Mouse (Mus musculus) right cerebral cortex, postnatal 14 days (tissue): ENCODE results near the gene Tubb4a.
"Not testable (repeated sequence)": the region's sequence is repeated elsewhere in the genome, so short reads cannot be mapped to it uniquely, and the experiment has no call there.

Experiments
- DNase-seq: peaks from one replicate; pipeline ENCODE4 v3.0.0; 2022

Gene Tubb4a

DNA sequence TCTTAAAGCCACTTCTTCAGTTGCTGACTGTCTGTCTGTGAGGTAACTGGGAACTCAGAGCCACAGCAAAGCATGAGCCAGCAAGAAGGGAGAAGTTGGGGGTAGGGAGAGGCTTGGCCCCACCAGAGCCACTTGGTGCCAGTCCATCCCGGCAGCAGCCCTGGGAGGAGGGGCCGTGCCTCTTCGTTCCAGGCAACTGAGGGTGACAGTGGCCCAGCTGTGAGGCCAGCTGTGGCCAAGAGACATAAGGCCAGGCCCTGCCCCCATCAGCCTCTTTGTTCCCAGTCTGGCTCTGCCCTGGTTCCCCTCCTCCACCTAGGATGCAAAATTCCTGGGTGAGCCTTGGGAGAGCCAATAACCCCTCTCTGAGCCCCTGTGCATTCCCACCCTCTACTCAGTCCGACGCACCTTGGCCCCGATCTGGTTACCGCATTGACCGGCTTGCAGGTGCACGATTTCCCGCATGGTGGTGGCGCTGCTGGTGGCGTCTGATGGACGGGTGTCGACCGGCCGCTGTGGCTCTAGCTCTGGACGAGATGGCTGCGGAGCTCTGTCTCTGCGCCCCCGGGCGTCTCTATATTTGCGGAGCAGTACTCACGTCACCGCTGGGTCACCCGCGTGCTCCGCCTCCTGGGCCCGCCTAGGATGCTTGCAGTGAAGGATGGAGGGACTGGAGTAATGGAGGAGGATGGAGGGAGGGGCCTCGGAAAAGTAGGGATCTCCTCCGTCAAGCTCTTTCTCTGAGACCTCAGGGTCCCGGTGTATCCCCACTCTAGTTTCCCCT is at the start of gene Tubb4a:
Gene Tubb4a (minus strand): TSS at position 734 of the 784 bp plus-strand sequence.
- peak; percentile 84 for DNase-seq

- DNase-seq = no peak
Observed at GRCm38 (mm10) chr17:57135635-57136034, 48.1 kb upstream of the Tubb4a start.

GRCm38 (mm10) chr17:57134693-57135092 is 47.1 kb upstream of the Tubb4a start:
- DNase-seq = no peak

DNA sequence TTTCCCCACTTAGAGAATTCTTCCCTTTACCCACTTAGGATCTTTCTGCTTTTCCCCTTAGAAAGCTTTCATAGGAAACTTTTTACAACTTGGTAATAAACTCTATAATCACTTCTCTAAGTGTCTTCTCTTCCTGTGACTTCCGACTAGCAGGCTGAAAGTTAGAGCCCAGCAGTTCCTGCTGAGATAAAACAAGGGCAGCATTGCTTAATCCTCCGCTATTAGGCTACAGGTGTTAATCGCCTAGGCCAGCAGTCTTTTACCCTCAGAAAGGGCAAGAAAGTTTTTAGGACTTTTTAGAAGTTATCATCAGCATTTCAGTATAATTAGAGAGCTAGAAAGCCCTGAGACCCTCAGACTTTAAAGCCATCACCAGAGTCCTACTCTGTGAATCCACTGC is 46.4 kb upstream of the Tubb4a start:
- DNase-seq = not testable (repeated sequence)

- no peak for DNase-seq
Observed at GRCm38 (mm10) chr17:57131793-57132192, 44.2 kb upstream of the Tubb4a start.

DNA sequence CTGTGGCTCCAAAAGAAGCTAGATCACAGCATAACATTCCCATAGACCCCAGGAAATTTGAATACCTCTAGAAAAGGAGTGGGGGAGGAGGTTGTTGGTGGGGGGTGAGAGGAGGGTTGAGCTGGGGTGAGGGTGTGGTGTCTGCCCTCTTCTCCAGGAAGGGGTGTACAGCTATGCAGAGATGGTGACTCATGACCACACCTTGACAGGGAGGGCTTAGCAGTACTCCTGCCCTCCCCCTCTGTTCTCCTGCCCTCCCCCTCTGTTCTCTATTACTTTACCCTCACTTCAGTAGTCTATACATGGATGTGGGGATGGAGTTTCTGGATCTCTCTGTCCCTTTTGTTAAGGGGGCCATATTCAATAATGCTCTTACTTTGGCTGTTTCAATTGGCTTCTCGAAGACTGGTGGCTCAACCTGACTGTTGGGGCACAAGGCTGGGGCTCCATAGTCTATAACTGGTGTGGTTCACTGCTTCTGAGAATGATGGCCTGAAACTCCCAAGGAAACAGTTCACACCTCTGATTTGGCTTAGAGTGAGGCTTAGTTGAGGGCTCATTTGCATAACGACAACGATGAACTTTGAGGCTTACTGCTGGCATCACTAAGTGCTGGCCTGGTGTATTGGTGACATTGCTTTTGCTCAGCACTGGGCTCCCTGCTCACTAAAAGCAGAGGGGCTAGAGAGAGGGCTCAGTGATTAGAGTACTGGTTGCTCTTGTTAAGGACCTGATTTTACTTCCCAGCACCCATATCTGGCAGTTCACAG is 38.5 kb upstream of the Tubb4a start:
- no peak for DNase-seq

- DNase-seq = no peak
Observed at GRCm38 (mm10) chr17:57124792-57125191, 37.2 kb upstream of the Tubb4a start.

DNA sequence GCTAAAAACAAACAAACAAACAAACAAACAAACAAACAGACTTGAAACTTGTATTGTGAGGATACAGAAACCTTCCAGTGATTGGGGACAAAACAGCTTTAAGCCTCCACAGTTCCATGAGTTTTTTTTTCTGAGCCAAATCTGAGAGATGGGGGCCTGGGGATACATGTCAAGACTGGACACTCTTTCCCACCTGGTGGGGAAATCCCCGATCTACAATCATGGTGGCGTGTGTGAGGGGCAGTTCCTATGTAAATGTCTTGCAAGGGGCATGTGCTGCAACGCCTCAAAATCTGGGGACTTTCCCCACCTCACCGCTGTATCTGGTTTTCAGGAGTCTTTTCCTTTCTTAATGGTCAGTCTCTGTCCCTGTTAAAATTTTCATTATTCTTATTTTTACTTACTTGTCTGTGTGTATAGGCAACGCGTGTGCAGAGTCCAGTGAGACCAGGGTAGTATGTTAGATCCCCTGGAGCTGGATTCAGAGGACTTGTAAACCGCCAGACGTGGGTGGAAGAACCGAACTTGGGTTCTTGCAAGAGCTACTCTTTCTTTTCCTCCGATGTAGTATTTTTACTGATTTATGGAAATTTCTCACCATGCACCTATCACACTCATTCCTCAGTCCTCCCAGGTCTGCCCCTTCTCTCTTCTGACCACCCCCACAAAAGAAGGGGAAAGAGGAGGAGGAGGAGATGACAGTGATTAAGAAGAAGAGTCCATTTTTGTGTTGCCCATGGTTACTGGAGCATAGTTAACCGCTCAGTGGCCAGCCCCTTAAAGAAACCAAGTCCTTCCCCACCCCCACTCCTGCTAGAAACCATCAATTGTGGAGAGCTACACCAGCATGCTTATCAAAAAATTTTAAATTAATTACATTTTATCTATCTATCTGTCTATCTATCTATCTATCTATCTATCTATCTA is 35.9 kb upstream of the Tubb4a start:
- DNase-seq = no peak

- DNase-seq = no peak
Observed at GRCm38 (mm10) chr17:57121856-57122255, 34.3 kb upstream of the Tubb4a start.

DNA sequence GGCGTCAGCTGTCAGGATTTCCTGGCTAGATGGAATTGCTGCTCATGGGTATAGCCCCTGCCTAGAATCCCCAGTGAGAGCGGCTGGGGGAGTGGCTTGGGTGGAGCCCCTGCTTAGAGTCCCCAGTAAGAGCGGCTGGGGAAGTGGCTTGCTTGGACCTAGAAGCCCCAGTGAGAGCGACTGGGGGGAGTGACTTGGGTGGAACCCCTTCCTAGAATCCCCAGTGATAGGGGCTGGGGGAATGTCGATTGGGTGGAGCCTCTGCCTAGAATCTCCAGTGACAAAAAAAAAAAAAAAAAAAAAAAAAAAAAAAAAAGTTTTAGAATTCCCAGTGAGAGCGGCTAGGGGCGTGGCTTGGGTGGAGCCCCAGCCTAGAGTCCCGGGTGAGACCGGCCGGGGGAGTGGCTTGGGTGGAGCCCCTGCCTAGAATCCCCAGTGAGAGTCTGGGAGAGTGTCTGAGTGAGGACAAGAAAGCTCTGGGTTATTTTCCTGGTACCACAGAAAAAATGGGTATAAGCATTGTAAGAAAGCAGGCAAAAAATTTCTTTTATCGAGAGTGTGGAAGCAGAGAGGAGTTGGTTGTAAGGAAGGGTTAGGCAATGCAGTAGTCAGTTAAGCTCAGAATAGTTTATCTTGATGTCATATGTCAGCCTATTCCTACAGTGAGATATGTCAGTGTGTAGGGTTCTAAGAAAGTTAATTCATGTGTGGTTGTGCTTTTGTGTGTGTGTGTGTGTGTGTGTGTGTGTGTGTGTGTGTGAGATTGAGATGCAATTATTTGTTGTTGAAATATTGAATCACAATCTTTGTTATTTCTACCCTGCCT is 31.2 kb upstream of the Tubb4a start:
- DNase-seq = no peak

DNA sequence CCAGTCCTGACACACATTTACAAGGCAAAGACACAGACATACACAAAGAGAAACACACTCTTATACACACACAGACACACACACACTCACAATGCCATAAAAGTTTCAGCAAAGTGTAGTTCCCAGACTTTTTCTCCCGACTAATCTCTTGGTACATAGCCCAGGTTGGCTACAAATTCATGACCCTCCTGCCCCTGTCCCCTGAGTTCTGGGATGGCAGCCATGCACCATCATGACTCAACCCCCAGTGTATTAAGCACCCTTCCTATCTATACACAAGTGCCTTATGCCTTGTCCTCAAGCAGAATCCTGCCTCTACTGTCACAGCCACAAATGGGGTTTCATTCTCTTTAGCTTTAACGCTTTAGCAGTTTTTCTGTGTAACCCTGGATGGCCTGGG is 29.2 kb upstream of the Tubb4a start:
- DNase-seq = no peak

DNA sequence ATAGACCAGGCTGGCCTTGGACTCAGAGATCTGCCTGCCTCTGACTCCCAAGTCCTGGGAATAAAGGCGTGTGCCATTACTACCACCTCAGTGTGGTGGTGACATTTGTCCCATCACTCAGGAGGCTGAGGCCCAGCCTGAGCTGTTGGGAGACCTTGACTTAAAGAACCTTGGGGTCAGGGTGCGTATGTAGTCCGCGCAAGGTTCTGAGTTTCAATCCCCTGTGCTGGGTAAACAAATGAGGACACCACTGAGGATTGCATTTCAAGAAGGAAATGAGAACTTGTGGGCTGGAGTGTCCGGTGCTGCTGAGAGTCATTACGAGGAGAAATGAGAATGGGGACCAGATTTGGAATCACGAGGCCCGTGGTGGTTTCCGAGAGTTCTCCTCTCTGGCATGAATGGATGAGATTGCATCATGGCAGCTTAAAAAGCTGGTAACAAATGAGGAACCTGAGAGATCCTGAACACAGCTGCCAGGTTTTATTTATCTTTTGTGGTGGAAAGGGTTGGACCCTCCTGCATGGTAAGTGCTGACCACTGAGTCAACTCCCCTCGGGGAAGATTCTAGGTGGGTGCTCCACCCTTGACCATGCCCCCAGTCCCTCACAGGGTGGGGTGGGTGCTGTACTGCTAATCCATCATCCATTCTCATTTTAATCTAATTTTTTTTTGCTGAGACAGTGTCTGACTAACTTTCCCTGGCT is 25.3 kb upstream of the Tubb4a start:
- no peak for DNase-seq

- DNase-seq = no peak
Observed at GRCm38 (mm10) chr17:57110005-57110404, 22.4 kb upstream of the Tubb4a start.

DNA sequence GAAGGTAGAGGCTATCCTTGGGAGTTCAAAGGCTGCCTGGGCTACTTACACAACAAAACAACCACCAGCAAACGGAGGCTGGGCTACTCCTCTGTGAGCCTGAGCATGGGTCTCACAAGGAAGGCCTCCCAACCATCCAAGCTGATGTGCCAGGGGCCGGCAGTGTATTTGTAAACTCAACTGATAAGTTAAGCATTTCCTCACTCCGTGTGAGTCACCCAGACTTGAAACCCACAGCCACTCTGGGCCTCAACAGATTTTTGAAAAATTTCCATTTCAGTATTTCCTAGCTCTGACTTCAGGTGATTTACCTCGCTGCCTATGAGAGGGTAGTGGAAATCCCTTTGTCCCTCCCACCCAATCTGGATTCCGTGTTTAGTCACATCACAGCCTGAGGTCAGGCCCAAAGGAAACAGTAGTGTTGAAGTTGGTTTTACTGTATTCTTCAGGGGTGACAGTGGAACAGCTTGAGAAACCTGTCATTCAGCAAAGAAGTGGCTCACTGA is 21.1 kb upstream of the Tubb4a start:
- DNase-seq = no peak

- DNase-seq = no peak
Observed at GRCm38 (mm10) chr17:57108040-57108665, 20.6 kb upstream of the Tubb4a start.

GRCm38 (mm10) chr17:57107064-57107463 is 19.5 kb upstream of the Tubb4a start:
- DNase-seq = no peak

- no peak for DNase-seq
Observed at GRCm38 (mm10) chr17:57106035-57106368, 18.4 kb upstream of the Tubb4a start.

GRCm38 (mm10) chr17:57105181-57106034 is 17.8 kb upstream of the Tubb4a start, which contains the start of gene Tnfsf9:
Tnfsf9 (plus strand) TSS chr17:57105325.
- no peak for DNase-seq

DNA sequence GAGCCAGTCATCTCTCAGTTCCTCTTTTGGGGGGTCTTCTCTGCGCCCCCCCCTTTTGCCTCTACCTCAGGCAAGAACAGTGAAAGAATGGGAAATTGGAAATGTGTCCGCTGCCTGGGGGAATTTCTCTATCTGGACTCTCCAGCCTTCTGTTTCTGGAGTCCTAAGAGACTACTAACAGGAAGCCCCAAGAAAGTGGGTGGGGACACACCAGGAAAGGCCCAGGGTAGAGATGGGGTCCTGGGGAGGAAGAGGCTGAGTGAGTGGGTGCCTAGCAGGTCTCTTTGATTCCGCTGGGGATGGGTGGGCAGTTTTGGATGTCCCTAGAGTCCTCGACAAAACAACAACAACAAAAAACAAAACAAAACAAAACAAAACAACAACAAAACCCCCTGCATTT is 16.9 kb upstream of the Tubb4a start:
- DNase-seq = no peak

DNA sequence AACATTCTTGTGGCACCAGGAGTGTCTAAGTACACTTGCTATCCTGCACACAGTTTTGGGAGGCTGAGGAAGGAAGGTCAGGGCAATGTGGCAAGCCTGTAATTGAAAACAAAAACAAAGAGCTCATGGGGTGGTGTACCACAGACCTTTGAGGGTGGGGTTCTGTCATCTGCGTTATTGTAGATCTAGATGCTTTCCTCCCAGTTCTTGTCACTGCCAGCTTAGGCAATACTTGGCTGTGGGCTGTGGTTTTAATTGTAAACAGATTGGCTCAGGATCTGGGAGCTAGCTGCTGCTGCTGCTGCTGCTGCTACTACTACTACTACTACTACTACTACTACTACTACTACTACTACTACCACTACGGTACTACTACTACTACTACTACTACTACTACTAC is 14.7 kb upstream of the Tubb4a start:
- DNase-seq = no peak
